Mouse (Mus musculus): Measurements from ENCODE around the gene Carf.

- TF ChIP-seq CTCF (IDR thresholded peaks at IDR 0.05; ENCODE audit: low read depth) (no peak), EP300 (optimal IDR thresholded peaks at IDR 0.05) (no peak)
These were observed 597 bp upstream of the Carf start for GRCm38 (mm10) chr1:60097277-60098023.
